Mouse (Mus musculus): ENCODE results near the gene Olfr1369-ps1.

Olfr1369-ps1 gene

GRCm38 (mm10) chr13:21166936-21167909 lies 55.9 kb downstream of the Olfr1369-ps1 start:
- CTCF ChIA-PET: interaction anchor here (0.6 to 1.8 kb wide), 7 partner anchors 8 to 137 kb away, joined by 3 to 9 read pairs (median 3); no protein-coding TSS in a partner anchor
- POLR2A ChIA-PET: interaction anchor here (0.6 to 3.9 kb wide), 20 partner anchors 8 to 695 kb away, joined by 3 to 25 read pairs (median 3); partner anchors contain the start of genes Trim27 (in 2 of the 4), Hist1h3h (in 1 of the 4) and Pgbd1 (in 1 of the 4)

GRCm38 (mm10) chr13:21167910-21168300 lies 56.6 kb downstream of the Olfr1369-ps1 start:
- POLR2A ChIA-PET: interaction anchor here (0.6 to 3.9 kb wide), 17 partner anchors 9 to 694 kb away, joined by 3 to 25 read pairs (median 3); partner anchors contain the start of genes Trim27 (in 2 of the 4), Hist1h3h (in 1 of the 4) and Pgbd1 (in 1 of the 4)

GRCm38 (mm10) chr13:21168371-21169011 lies 57.2 kb downstream of the Olfr1369-ps1 start:
- ChIA-PET POLR2A (interaction anchor here (0.5 to 3.9 kb wide), 12 partner anchors 10 to 552 kb away, joined by 3 to 25 read pairs (median 4); partner anchors contain the start of genes Trim27 (in 2 of the 4) and Pgbd1 (in 1 of the 4)), CTCF (interaction anchor here in 3 of 4 experiments (0.7 to 1.8 kb wide), 5 partner anchors 10 to 750 kb away, joined by 3 to 9 read pairs (median 3); no protein-coding TSS in a partner anchor)

More at GRCm38 (mm10) chr13:21167910-21168300, 56.6 kb downstream of the Olfr1369-ps1 start:
- CTCF ChIA-PET: interaction anchor here (0.6 to 1.8 kb wide), 7 partner anchors 9 to 751 kb away, joined by 3 to 9 read pairs (median 3); no protein-coding TSS in a partner anchor
